Comparison of ENCODE assay signal across 10 mouse cellular contexts in genomic region chr12:78747406-78747805, GRCm38 (mm10). TPM values are rescaled to one million over a fixed set of nuclear protein-coding genes. Genes with fewer than 3 reads are reported as not detected.
A peak's percentile ranks its signal among the peaks of the same experiment; 100 is the strongest.
DNase-seq lines count a peak whose midpoint lies in the region; ATAC-seq lines count a peak whose summit lies in the region.
"Had no signal": no experiment of that assay in that cellular context is flagged by ENCODE, and none has a peak within 500 bp of the region (broad histone marks: within the 10 kb centered on the region; RNA-seq: fewer than 3 reads in every experiment).

No protein-coding gene starts in this region.

- ATAC-seq in embryonic facial prominence, embryonic 12.5 days (ENCODE audit: insufficient number of reproducible peaks, insufficient read depth, low FRiP score, low TSS enrichment): no peak
- ATAC-seq in kidney, embryonic 15.5 days (replicated peaks; ENCODE audit: low FRiP score): no peak
- ATAC-seq in embryonic facial prominence, embryonic 14.5 days (ENCODE audit: low read depth): no peak
- ATAC-seq in cerebellum, adult (ENCODE audit: insufficient number of reproducible peaks, low FRiP score, low TSS enrichment): no peak

- H3K4me2 ChIP-seq in embryonic facial prominence, embryonic 12.5 days (replicated peaks): peak overlapping the region; percentile 86
- H3K4me2 ChIP-seq in kidney, embryonic 15.5 days: peak overlapping the region; percentile 94
- peak overlapping the region; percentile 99; the same call in 1 of the 2 replicates for H3K4me2 ChIP-seq in embryonic facial prominence, embryonic 14.5 days (ENCODE audit: low read depth, low read length)

- peak overlapping the region; percentile 91; the same call in 1 of the 2 replicates for H3K4me3 ChIP-seq in embryonic facial prominence, embryonic 12.5 days
- H3K4me3 ChIP-seq in embryonic facial prominence, embryonic 10.5 days: no peak overlapping the region
- H3K4me3 ChIP-seq in kidney, embryonic 15.5 days (replicated peaks): 0 out of 2 replicates have a peak overlapping the region, but pooled peaks have one; percentile 91
- H3K4me3 ChIP-seq in embryonic facial prominence, embryonic 14.5 days (ENCODE audit: low read depth, low read length): no peak overlapping the region
- peak overlapping the region; percentile 94 for H3K4me3 ChIP-seq in megakaryocyte, embryonic 14.5 days (replicated peaks)

- no peaks in the 10 kb centered on the region for H3K4me1 ChIP-seq in embryonic facial prominence, embryonic 12.5 days
- H3K4me1 ChIP-seq in embryonic facial prominence, embryonic 10.5 days: peaks cover 16% of the 10 kb centered on the region
- peaks cover 7% of the 10 kb centered on the region for H3K4me1 ChIP-seq in kidney, embryonic 15.5 days
- 0 out of 2 replicates have a peak, but pooled peaks cover 5% of the 10 kb centered on the region for H3K4me1 ChIP-seq in embryonic facial prominence, embryonic 14.5 days (ENCODE audit: control insufficient read depth, insufficient read depth, low read length)
- H3K4me1 ChIP-seq in megakaryocyte, embryonic 14.5 days: peaks cover 28% of the 10 kb centered on the region

- intact Hi-C loops in left cerebral cortex, postnatal 25 days (cut with DNase I): no loop called here

- no peak overlapping the region for H3K27ac ChIP-seq in embryonic facial prominence, embryonic 12.5 days
- no peak overlapping the region for H3K27ac ChIP-seq in embryonic facial prominence, embryonic 10.5 days (replicated peaks)
- no peak overlapping the region for H3K27ac ChIP-seq in kidney, embryonic 15.5 days
- H3K27ac ChIP-seq in embryonic facial prominence, embryonic 14.5 days (replicated peaks; ENCODE audit: low read depth, low read length): no peak overlapping the region

- no peaks in the 10 kb centered on the region for H3K9me3 ChIP-seq in embryonic facial prominence, embryonic 12.5 days
- H3K9me3 ChIP-seq in embryonic facial prominence, embryonic 10.5 days: no peaks in the 10 kb centered on the region
- H3K9me3 ChIP-seq in kidney, embryonic 15.5 days (replicated peaks): no peaks in the 10 kb centered on the region
- no peaks in the 10 kb centered on the region for H3K9me3 ChIP-seq in embryonic facial prominence, embryonic 14.5 days (ENCODE audit: control insufficient read depth, low read length)
- no peaks in the 10 kb centered on the region for H3K9me3 ChIP-seq in megakaryocyte, embryonic 14.5 days

- 31% methylated on average over 1 of the region's 1 CpGs for WGBS in embryonic facial prominence, embryonic 12.5 days
- 47% methylated on average over 1 of the region's 1 CpGs for WGBS in embryonic facial prominence, embryonic 10.5 days
- WGBS in kidney, embryonic 15.5 days: 52% methylated on average over 1 of the region's 1 CpGs
- WGBS in embryonic facial prominence, embryonic 14.5 days: 26% methylated on average over 1 of the region's 1 CpGs

- no peaks in the 10 kb centered on the region for H3K36me3 ChIP-seq in embryonic facial prominence, embryonic 12.5 days
- H3K36me3 ChIP-seq in embryonic facial prominence, embryonic 10.5 days (replicated peaks): no peaks in the 10 kb centered on the region
- H3K36me3 ChIP-seq in kidney, embryonic 15.5 days: no peaks in the 10 kb centered on the region
- no peaks in the 10 kb centered on the region for H3K36me3 ChIP-seq in embryonic facial prominence, embryonic 14.5 days (ENCODE audit: control insufficient read depth, insufficient read depth, low read length)
- H3K36me3 ChIP-seq in megakaryocyte, embryonic 14.5 days (replicated peaks; ENCODE audit: low read length): peaks cover 1% of the 10 kb centered on the region

- no peak overlapping the region for H3K9ac ChIP-seq in embryonic facial prominence, embryonic 12.5 days
- no peak overlapping the region for H3K9ac ChIP-seq in kidney, embryonic 15.5 days
- no peak overlapping the region for H3K9ac ChIP-seq in embryonic facial prominence, embryonic 14.5 days (ENCODE audit: low read depth, low read length)

- DNase-seq in embryonic facial prominence, embryonic 10.5 days (ENCODE audit: low spot score): no peak
- DNase-seq in kidney, adult 11 months: no peak
- DNase-seq in embryonic facial prominence, embryonic 14.5 days (ENCODE audit: low spot score): no peak
- no peak for DNase-seq in left cerebral cortex, postnatal 25 days (ENCODE audit: low spot score in 2 of 2)
- DNase-seq: thymus, adult 18-20 months had no signal

- H3K27me3 ChIP-seq in embryonic facial prominence, embryonic 12.5 days: no peaks in the 10 kb centered on the region
- peaks cover 8% of the 10 kb centered on the region for H3K27me3 ChIP-seq in embryonic facial prominence, embryonic 10.5 days (replicated peaks; ENCODE audit: low read depth, poor library complexity, severe bottlenecking)
- H3K27me3 ChIP-seq in kidney, embryonic 15.5 days: peaks cover 19% of the 10 kb centered on the region; the same call in 1 of the 2 replicates
- H3K27me3 ChIP-seq in embryonic facial prominence, embryonic 14.5 days (replicated peaks; ENCODE audit: control insufficient read depth, insufficient read depth, low read length): peaks cover 2% of the 10 kb centered on the region; the same call in 1 of the 2 replicates
- H3K27me3 ChIP-seq in megakaryocyte, embryonic 14.5 days (replicated peaks): no peaks in the 10 kb centered on the region

RNA-seq across cellular contexts. Expression of gene Mpp5, which starts 1.3 kb away (rescaled TPM):
- polyA plus RNA-seq in embryonic facial prominence, embryonic 12.5 days (2016; fragmentation: Nextera tagmentation; extraction: Ambion mirVana): 19.0 and 23.1 TPM in 2 replicates
- 28.7 and 29.6 TPM in 2 replicates for polyA plus RNA-seq in embryonic facial prominence, embryonic 10.5 days (2016; fragmentation: Nextera tagmentation; extraction: Ambion mirVana)
- polyA plus RNA-seq in kidney, embryonic 15.5 days (2015; fragmentation: Nextera tagmentation; extraction: Ambion mirVana): 22.2 and 26.4 TPM in 2 replicates
- 12.4 and 14.4 TPM in 2 replicates for polyA plus RNA-seq in embryonic facial prominence, embryonic 14.5 days (2014; fragmentation: Nextera tagmentation; extraction: Ambion mirVana)
- polyA plus RNA-seq in megakaryocyte, embryonic 14.5 days (2012; ENCODE audit: insufficient read depth, low replicate concordance): 1.6 TPM in 1 of 2 replicates, not detected in the other
- total RNA-seq in left cerebral cortex, postnatal 25 days (2021): 10 to 100 TPM; 22.4 to 28.3 TPM

RNA-seq across cellular contexts. Expression of gene Fam71d, which starts 56.1 kb away (rescaled TPM):
- polyA plus RNA-seq in embryonic facial prominence, embryonic 12.5 days (2016; fragmentation: Nextera tagmentation; extraction: Ambion mirVana): not detected in 2 replicates
- polyA plus RNA-seq in embryonic facial prominence, embryonic 10.5 days (2016; fragmentation: Nextera tagmentation; extraction: Ambion mirVana): not detected in 2 replicates
- not detected in 2 replicates for polyA plus RNA-seq in kidney, embryonic 15.5 days (2015; fragmentation: Nextera tagmentation; extraction: Ambion mirVana)
- polyA plus RNA-seq in embryonic facial prominence, embryonic 14.5 days (2014; fragmentation: Nextera tagmentation; extraction: Ambion mirVana): not detected in 2 replicates
- not detected in 2 replicates for polyA plus RNA-seq in megakaryocyte, embryonic 14.5 days (2012; ENCODE audit: insufficient read depth, low replicate concordance)
- total RNA-seq in left cerebral cortex, postnatal 25 days (2021): 1 to 10 TPM in 1 of 2 experiments, under 1 TPM in 1; 0.69 to 2.2 TPM
- polyA plus RNA-seq: small intestine, adult 2 months had no signal

Comparison
In these comparisons a context has a peak if more than half of its experiments do, and no peak if none do; other contexts are left out.
1. H3K4me3 ChIP-seq: peak in embryonic facial prominence, embryonic 12.5 days (single experiment), kidney, embryonic 15.5 days (single experiment) and megakaryocyte, embryonic 14.5 days (single experiment); none in embryonic facial prominence, embryonic 10.5 days (single experiment) and embryonic facial prominence, embryonic 14.5 days (single experiment).
2. Peak in every context shown above with its lines, with median percentiles within 50 percentile points of each other: H3K4me2 ChIP-seq.